Mouse (Mus musculus) neural tube, embryonic 14.5 days (tissue): ENCODE results near the gene Gnrhr. TPM values are rescaled to one million over a fixed set of nuclear protein-coding genes. Genes with fewer than 3 reads are reported as not detected.

ENCODE experiments used
- ATAC-seq: fragments of 200-750 bp; cut with Nextera tagmentation; 2 replicates; pipeline ENCODE4 v1.8.0; 2017; ENCODE audit warnings: low read depth, mild to moderate bottlenecking, moderate TSS enrichment, moderate library complexity
- H3K27ac ChIP-seq: fragments of 300-500 bp; sonication (generic); 2 replicates; pipeline ENCODE4 v1.5.1; 2014; ENCODE audit warnings: low read depth, mild to moderate bottlenecking, control low read depth, low read length, moderate library complexity, mixed read lengths
- H3K27me3 ChIP-seq: fragments of 300-500 bp; sonication (generic); 2 replicates; pipeline ENCODE4 v1.6.1; 2014; ENCODE audit warnings: low read length; ENCODE audit not compliant: control insufficient read depth, insufficient read depth
- H3K36me3 ChIP-seq: fragments of 300-500 bp; sonication (generic); 2 replicates; pipeline ENCODE4 v1.6.1; 2014; ENCODE audit warnings: low read length, mixed read lengths; ENCODE audit not compliant: control insufficient read depth, insufficient read depth
- H3K4me1 ChIP-seq: fragments of 300-500 bp; sonication (generic); 2 replicates; pipeline ENCODE4 v1.6.1; 2014; ENCODE audit warnings: low read length; ENCODE audit not compliant: control insufficient read depth, insufficient read depth
- H3K4me2 ChIP-seq: fragments of 300-500 bp; sonication (generic); 2 replicates; pipeline ENCODE4 v1.6.1; 2014; ENCODE audit warnings: mild to moderate bottlenecking, low read depth, low read length, control low read depth
- H3K4me3 ChIP-seq: fragments of 300-500 bp; sonication (generic); 2 replicates; pipeline ENCODE4 v1.5.1; 2014; ENCODE audit warnings: low read depth, low read length, control low read depth, mixed read lengths
- H3K9ac ChIP-seq: fragments of 300-500 bp; sonication (generic); replicated peaks from 2 replicates; pipeline ENCODE4 v1.6.1; 2014; ENCODE audit warnings: low read depth, mild to moderate bottlenecking, control low read depth, low read length, mixed read lengths
- H3K9me3 ChIP-seq: fragments of 300-500 bp; sonication (generic); 2 replicates; pipeline ENCODE4 v1.6.1; 2016; ENCODE audit warnings: low read length; ENCODE audit not compliant: control insufficient read depth
- WGBS: fragments of 180-500 bp; shearing (Covaris S2); extraction: QIAGEN DNeasy Blood & Tissue Kit; methylation state at CpG from one replicate; pipeline ENCODE4 v1.1.7; 2014; 5-methylcytosine and 5-hydroxymethylcytosine counted together
- polyA plus RNA-seq: library from polyadenylated mRNA; unstranded; fragments of >200 nt; fragmentation: Nextera tagmentation; extraction: Ambion mirVana; gene quantifications from 2 replicates; pipeline ENCODE4 v1.2.1, GENCODE M21; 2014

Gene Gnrhr
- polyA plus RNA-seq, 1 experiment from 2014 or later, result not detected

GRCm38 (mm10) chr5:86173778-86174177, 23.9 kb downstream of the Gnrhr start:
- no peak overlapping the region for H3K9ac ChIP-seq
- no peak overlapping the region for H3K4me3 ChIP-seq
- ATAC-seq, result no peak
- peaks cover 2% of the 10 kb centered on the region; the same call in 1 of the 2 replicates for H3K36me3 ChIP-seq
- H3K9me3 ChIP-seq, result no peaks in the 10 kb centered on the region
- H3K4me2 ChIP-seq, result peak overlapping the region; percentile 41; the same call in 1 of the 2 replicates
- no peak overlapping the region; the same call in 1 of the 2 replicates for H3K27ac ChIP-seq
- no peaks in the 10 kb centered on the region for H3K27me3 ChIP-seq
- 46% methylated on average over 2 of the region's 2 CpGs for WGBS
- H3K4me1 ChIP-seq, result peaks cover 9% of the 10 kb centered on the region; the same call in 1 of the 2 replicates

- peak within 1 kb of the TSS; percentile 95 for H3K27ac ChIP-seq
- no peaks in the 10 kb centered on the region for H3K27me3 ChIP-seq
- peak; percentile 99 for ATAC-seq
- WGBS, result 1% methylated on average over 57 of the region's 67 CpGs
- peak within 1 kb of the TSS; percentile 90 for H3K4me3 ChIP-seq
- H3K4me2 ChIP-seq, result peak within 1 kb of the TSS; percentile 84
- H3K36me3 ChIP-seq, result peaks cover 3% of the 10 kb centered on the region; the same call in 1 of the 2 replicates
- H3K4me1 ChIP-seq, result peaks cover 9% of the 10 kb centered on the region; the same call in 1 of the 2 replicates
- peak within 1 kb of the TSS; percentile 92 for H3K9ac ChIP-seq
- no peaks in the 10 kb centered on the region for H3K9me3 ChIP-seq
Observed at GRCm38 (mm10) chr5:86172449-86173161, 25.1 kb downstream of the Gnrhr start, which contains the start of gene Uba6. Uba6 (minus strand) TSS chr5:86172803.

GRCm38 (mm10) chr5:86172088-86172448, 25.6 kb downstream of the Gnrhr start:
- peak; percentile 0; the same call in 1 of the 2 replicates for ATAC-seq
- Histone ChIP-seq H3K4me2 (peak overlapping the region; percentile 84), H3K27ac (peak overlapping the region; percentile 95), H3K4me3 (peak overlapping the region; percentile 90), H3K9ac (peak overlapping the region; percentile 92), H3K27me3 (no peaks in the 10 kb centered on the region), H3K36me3 (peaks cover 3% of the 10 kb centered on the region; the same call in 1 of the 2 replicates), H3K9me3 (no peaks in the 10 kb centered on the region), H3K4me1 (peaks cover 9% of the 10 kb centered on the region; the same call in 1 of the 2 replicates)
- WGBS, result under 1% methylated on average over 15 of the region's 15 CpGs

Other genes with a start within 250 kb of the Gnrhr start
- gene Cenpc1, start 132.3 kb downstream of the Gnrhr start, polyA plus RNA-seq, result 38.0 and 41.7 TPM in 2 replicates
- 0.30 and 0.54 TPM in 2 replicates for gene Stap1, start 126.2 kb downstream of the Gnrhr start, polyA plus RNA-seq
- gene Uba6, start 25.1 kb downstream of the Gnrhr start, polyA plus RNA-seq, result 20.4 and 21.9 TPM in 2 replicates
- gene Tmprss11c, start 91.4 kb upstream of the Gnrhr start, polyA plus RNA-seq, result not detected in 2 replicates
- gene Tmprss11d, start 175.5 kb upstream of the Gnrhr start, polyA plus RNA-seq, result not detected in 2 replicates